Mouse (Mus musculus): ENCODE data around the gene Rnf185. TPM values are rescaled to one million over a fixed set of nuclear protein-coding genes. Genes with fewer than 3 reads are reported as not detected.

The Rnf185 gene
- 21.7 TPM for polyA plus RNA-seq (2014; fragmentation: Illumina TruSeq; extraction: RNeasy Lipid Tissue Mini Kit (QIAGEN cat#74804); ENCODE audit: low read depth, low replicate concordance)

DNA sequence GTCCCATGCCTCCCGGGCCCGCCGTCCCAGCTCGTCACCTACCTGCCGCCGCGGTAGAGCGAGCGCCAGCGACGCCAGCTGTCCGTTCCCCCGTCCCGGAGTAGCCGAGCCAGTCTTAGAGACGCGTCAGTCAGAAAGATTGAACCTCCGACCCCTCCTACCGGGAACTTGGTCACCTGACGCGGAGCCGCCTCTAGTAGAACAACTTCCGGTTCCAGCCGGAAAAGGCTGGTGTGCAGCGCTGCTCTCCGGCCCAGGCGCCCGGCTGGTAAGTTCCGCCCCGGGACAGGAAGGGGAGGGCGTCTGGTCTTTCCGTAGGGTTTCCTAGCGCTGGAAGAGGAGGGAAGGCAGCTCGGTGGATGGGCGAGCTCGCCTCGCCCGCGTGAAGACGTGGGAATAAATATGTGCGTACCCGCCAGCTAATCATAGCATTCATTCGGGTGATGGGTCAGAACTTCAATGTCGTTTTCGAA, at the start of gene Rnf185:
Gene Rnf185 (minus strand): TSS at position 197 of the 473 bp plus-strand sequence.

DNA sequence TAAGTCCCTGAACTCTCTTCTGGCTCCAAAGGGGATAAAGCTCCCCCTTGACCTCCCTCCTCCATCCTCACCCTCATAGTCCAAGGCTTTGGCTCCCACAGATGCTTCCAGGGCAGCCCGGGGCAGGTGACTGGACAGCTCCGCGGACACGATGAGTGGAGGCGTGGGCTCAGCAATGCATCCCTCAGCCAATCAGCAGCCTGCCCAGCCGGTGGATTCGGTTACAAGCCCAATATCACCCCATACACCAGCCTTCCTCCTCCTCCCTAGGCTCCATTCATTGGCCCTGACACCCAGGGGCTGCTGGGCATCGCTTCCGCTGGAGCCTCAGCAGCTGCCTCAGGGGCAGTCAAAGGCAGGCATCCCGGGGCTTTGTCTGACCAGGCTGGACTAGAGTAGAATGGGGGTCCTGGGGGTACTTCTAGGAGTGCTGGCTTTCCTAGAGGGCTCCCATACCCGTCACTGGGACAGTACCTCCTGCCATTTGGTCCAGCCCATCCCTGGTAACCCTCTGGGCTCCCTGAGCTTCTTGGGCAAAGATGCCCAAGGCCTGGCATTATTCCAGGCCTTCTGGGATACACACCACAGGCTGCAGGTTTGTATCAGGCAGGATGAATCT, 35.9 kb upstream of the Rnf185 start, which contains the start of gene Pla2g3:
Gene Pla2g3 (plus strand): TSS at position 333 of the 619 bp plus-strand sequence.

DNA sequence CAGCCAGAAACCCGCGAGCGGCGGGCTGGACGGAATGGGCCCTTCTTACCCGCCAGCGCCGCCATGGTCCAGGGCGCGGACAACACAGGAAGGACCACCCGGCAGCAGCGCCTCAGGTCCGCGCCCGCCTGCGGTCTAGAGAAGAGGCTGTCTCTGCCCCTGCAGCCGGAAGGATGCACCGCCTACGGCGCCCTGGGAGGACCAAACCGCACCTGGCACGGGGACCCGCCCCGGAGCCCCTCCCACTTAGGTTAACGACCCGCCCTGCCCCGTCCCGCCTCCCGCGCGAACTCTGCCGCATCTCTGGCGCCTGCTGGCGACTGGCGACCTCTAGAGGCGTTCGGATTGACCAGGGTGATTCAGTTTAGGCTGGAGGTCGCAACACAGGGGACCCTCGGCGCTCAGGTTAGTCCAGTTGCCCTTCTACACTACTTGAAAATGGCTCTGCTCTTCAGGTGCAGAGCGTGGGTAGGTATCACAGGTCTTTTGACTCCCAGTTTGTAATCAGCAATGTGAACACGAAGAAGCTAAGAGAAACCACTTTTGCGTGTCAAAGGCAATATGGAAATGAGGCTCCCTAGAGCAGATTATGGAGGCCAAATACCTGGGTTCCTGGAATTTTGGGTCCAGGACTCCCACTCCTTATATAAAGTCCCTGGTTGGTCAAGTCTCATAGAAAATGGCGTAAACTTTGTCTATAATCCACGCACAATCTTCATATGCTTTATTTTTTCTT, 43.0 kb downstream of the Rnf185 start, which contains the start of gene Limk2:
Gene Limk2 (minus strand): TSS at position 193 of the 736 bp plus-strand sequence.

Other genes starting within 250 kb of the Rnf185 start
- 40.2 TPM for gene Eif4enif1, start 250.0 kb downstream of the Rnf185 start, polyA plus RNA-seq (2014; fragmentation: Illumina TruSeq; extraction: RNeasy Lipid Tissue Mini Kit (QIAGEN cat#74804); ENCODE audit: low read depth, low replicate concordance)
- 58.2 TPM for gene Drg1, start 185.9 kb downstream of the Rnf185 start, polyA plus RNA-seq (2014; fragmentation: Illumina TruSeq; extraction: RNeasy Lipid Tissue Mini Kit (QIAGEN cat#74804); ENCODE audit: low read depth, low replicate concordance)
- 17.8 TPM for gene Patz1, start 163.5 kb downstream of the Rnf185 start, polyA plus RNA-seq (2014; fragmentation: Illumina TruSeq; extraction: RNeasy Lipid Tissue Mini Kit (QIAGEN cat#74804); ENCODE audit: low read depth, low replicate concordance)
- 31.3 TPM for gene Pik3ip1, start 122.0 kb downstream of the Rnf185 start, polyA plus RNA-seq (2014; fragmentation: Illumina TruSeq; extraction: RNeasy Lipid Tissue Mini Kit (QIAGEN cat#74804); ENCODE audit: low read depth, low replicate concordance)
- gene Limk2, start 43.2 kb downstream of the Rnf185 start, polyA plus RNA-seq (2014; fragmentation: Illumina TruSeq; extraction: RNeasy Lipid Tissue Mini Kit (QIAGEN cat#74804); ENCODE audit: low read depth, low replicate concordance), result 24.7 TPM
- gene Pla2g3, start 35.9 kb upstream of the Rnf185 start, polyA plus RNA-seq (2014; fragmentation: Illumina TruSeq; extraction: RNeasy Lipid Tissue Mini Kit (QIAGEN cat#74804); ENCODE audit: low read depth, low replicate concordance), result 0.34 TPM
- 22.5 TPM for gene Inpp5j, start 52.5 kb upstream of the Rnf185 start, polyA plus RNA-seq (2014; fragmentation: Illumina TruSeq; extraction: RNeasy Lipid Tissue Mini Kit (QIAGEN cat#74804); ENCODE audit: low read depth, low replicate concordance)
- gene Selenom, start 62.3 kb upstream of the Rnf185 start, polyA plus RNA-seq (2014; fragmentation: Illumina TruSeq; extraction: RNeasy Lipid Tissue Mini Kit (QIAGEN cat#74804); ENCODE audit: low read depth, low replicate concordance), result 88.3 TPM
- gene Smtn, start 88.2 kb upstream of the Rnf185 start, polyA plus RNA-seq (2014; fragmentation: Illumina TruSeq; extraction: RNeasy Lipid Tissue Mini Kit (QIAGEN cat#74804); ENCODE audit: low read depth, low replicate concordance), result 197 TPM
- gene Morc2a, start 196.8 kb upstream of the Rnf185 start, polyA plus RNA-seq (2014; fragmentation: Illumina TruSeq; extraction: RNeasy Lipid Tissue Mini Kit (QIAGEN cat#74804); ENCODE audit: low read depth, low replicate concordance), result 19.4 TPM